Mouse (Mus musculus): ENCODE results near the gene Foxp4. TPM values are rescaled to one million over a fixed set of nuclear protein-coding genes. Genes with fewer than 3 reads are reported as not detected.

Foxp4 gene
- polyA plus RNA-seq (2014; fragmentation: Nextera tagmentation; extraction: Ambion mirVana), result 30.3 and 32.4 TPM in 2 replicates

- peaks cover 42% of the 10 kb centered on the region for H3K4me1 ChIP-seq (replicated peaks; ENCODE audit: control insufficient read depth, insufficient read depth, low read length)
- DNase-seq (ENCODE audit: low spot score) (peak; percentile 95), ATAC-seq (replicated peaks; ENCODE audit: low FRiP score, low TSS enrichment, low read depth) (peak; percentile 86)
- peak within 1 kb of the TSS; percentile 93 for H3K4me2 ChIP-seq (ENCODE audit: low read length)
- WGBS, result under 1% methylated on average over 87 of the region's 91 CpGs
- no peaks in the 10 kb centered on the region for H3K27me3 ChIP-seq (replicated peaks; ENCODE audit: control insufficient read depth, insufficient read depth, low read length)
- H3K36me3 ChIP-seq (ENCODE audit: control insufficient read depth, insufficient read depth, low read length), result 0 out of 2 replicates have a peak, but pooled peaks cover 8% of the 10 kb centered on the region
- peak within 1 kb of the TSS; percentile 96 for H3K27ac ChIP-seq (ENCODE audit: low read depth)
- H3K4me3 ChIP-seq (ENCODE audit: low read depth, low read length), result peak within 1 kb of the TSS; percentile 77
- H3K9ac ChIP-seq (ENCODE audit: low read length), result peak within 1 kb of the TSS; percentile 95
- 0 out of 2 replicates have a peak, but pooled peaks cover 2% of the 10 kb centered on the region for H3K9me3 ChIP-seq (ENCODE audit: control insufficient read depth, low read length)
Observed at GRCm38 (mm10) chr17:47924383-47925339, at the start of gene Foxp4. TSS of gene Foxp4 (minus strand) at chr17:47924645.

- Histone ChIP-seq H3K27ac (ENCODE audit: low read depth) (peak overlapping the region; percentile 90), H3K27me3 (replicated peaks; ENCODE audit: control insufficient read depth, insufficient read depth, low read length) (no peaks in the 10 kb centered on the region), H3K4me1 (replicated peaks; ENCODE audit: control insufficient read depth, insufficient read depth, low read length) (peaks cover 43% of the 10 kb centered on the region), H3K36me3 (ENCODE audit: control insufficient read depth, insufficient read depth, low read length) (no peaks in the 10 kb centered on the region), H3K9me3 (ENCODE audit: control insufficient read depth, low read length) (no peaks in the 10 kb centered on the region), H3K4me2 (ENCODE audit: low read length) (peak overlapping the region; percentile 60), H3K4me3 (ENCODE audit: low read depth, low read length) (peak overlapping the region; percentile 20), H3K9ac (ENCODE audit: low read length) (peak overlapping the region; percentile 38)
- DNase-seq (ENCODE audit: low spot score) (peak; percentile 86), ATAC-seq (replicated peaks; ENCODE audit: low FRiP score, low TSS enrichment, low read depth) (peak; percentile 61)
- 2% methylated on average over 61 of the region's 61 CpGs for WGBS
Observed at GRCm38 (mm10) chr17:47973563-47974472, 49.4 kb upstream of the Foxp4 start.

DNA sequence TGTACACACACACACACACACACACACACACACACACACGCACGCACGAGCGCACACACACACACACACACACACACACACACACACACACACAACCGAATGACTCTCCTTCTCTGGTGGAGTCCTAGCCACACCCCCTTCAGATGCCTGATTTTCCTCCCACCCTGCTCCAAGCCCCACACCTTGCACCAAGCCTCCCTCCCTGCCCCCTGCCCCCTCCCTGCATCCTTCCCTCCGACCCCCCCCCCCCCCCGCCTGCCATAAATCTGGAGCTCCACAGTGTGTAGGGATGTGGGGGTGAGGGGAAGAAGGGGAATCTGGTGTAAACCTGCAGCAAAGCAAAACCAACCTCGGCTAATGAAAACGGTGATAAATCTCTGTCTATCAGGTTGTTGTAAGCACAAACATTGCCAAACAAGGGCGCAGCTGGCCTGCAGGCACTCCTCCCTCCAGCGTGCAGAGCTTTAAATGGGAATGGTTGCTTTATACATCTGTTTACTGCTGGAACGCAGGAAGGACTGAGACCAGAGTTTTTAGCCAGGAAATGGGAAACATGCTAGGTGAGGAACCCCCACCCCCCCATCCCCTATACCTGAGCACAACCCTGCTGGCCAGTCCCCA, 41.5 kb upstream of the Foxp4 start:
- 0 out of 2 replicates have a peak, but pooled peaks cover 6% of the 10 kb centered on the region for H3K9me3 ChIP-seq (ENCODE audit: control insufficient read depth, low read length)
- DNase-seq (ENCODE audit: low spot score) (no peak), ATAC-seq (replicated peaks; ENCODE audit: low FRiP score, low TSS enrichment, low read depth) (peak; percentile 50; the same call in 1 of the 2 replicates)
- no peak overlapping the region for H3K4me3 ChIP-seq (ENCODE audit: low read depth, low read length)
- peaks cover 9% of the 10 kb centered on the region for H3K4me1 ChIP-seq (replicated peaks; ENCODE audit: control insufficient read depth, insufficient read depth, low read length)
- no peak overlapping the region for H3K4me2 ChIP-seq (ENCODE audit: low read length)
- 12% methylated on average over 7 of the region's 12 CpGs for WGBS
- peak overlapping the region; percentile 77 for H3K27ac ChIP-seq (ENCODE audit: low read depth)
- H3K36me3 ChIP-seq (ENCODE audit: control insufficient read depth, insufficient read depth, low read length), result no peaks in the 10 kb centered on the region
- no peaks in the 10 kb centered on the region for H3K27me3 ChIP-seq (replicated peaks; ENCODE audit: control insufficient read depth, insufficient read depth, low read length)
- no peak overlapping the region for H3K9ac ChIP-seq (ENCODE audit: low read length)

DNA sequence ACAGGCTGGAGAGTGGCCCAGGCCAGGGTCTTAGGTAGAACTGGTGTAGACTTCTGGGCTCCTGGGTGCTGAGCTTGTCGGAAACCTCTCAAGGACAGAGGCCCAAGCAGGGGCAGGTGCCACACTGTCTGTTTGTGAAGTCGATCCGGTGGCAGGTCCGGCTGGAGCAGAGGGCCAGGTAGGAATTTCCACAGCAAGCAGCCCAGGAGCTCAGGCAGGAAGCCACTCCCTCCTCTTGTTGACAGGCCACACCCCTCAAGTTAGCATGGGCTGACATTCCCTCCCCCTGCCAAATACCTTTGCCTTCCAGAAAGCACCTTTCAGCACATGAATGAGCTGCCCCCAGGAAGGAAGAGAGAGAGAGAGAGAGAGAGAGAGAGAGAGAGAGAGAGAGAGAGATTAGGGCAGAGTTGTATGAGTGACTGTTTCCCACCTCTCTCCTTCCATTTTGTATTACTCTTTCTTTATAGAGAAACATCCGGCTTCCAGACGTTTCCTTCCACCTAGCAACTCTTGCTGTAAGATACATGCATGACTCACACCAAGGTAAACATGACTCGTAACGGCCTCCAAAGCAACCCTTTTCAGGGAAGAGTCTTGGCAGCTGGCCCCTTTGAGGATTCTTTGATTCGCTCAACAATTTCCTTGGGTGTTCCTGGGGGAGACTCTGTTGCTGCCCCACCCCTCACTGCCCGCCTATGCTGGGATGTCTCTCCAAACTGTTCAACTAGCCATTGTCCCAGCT, 33.8 kb upstream of the Foxp4 start:
- ATAC-seq (replicated peaks; ENCODE audit: low FRiP score, low TSS enrichment, low read depth) (peak; percentile 44; the same call in 1 of the 2 replicates), DNase-seq (ENCODE audit: low spot score) (no peak)
- Histone ChIP-seq H3K27me3 (replicated peaks; ENCODE audit: control insufficient read depth, insufficient read depth, low read length) (no peaks in the 10 kb centered on the region), H3K4me1 (replicated peaks; ENCODE audit: control insufficient read depth, insufficient read depth, low read length) (peaks cover 27% of the 10 kb centered on the region), H3K9me3 (ENCODE audit: control insufficient read depth, low read length) (no peaks in the 10 kb centered on the region), H3K9ac (ENCODE audit: low read length) (no peak overlapping the region), H3K4me3 (ENCODE audit: low read depth, low read length) (no peak overlapping the region), H3K27ac (ENCODE audit: low read depth) (peak overlapping the region; percentile 80), H3K36me3 (ENCODE audit: control insufficient read depth, insufficient read depth, low read length) (no peaks in the 10 kb centered on the region), H3K4me2 (ENCODE audit: low read length) (peak overlapping the region; percentile 18; the same call in 1 of the 2 replicates)
- 22% methylated on average over 10 of the region's 10 CpGs for WGBS

DNA sequence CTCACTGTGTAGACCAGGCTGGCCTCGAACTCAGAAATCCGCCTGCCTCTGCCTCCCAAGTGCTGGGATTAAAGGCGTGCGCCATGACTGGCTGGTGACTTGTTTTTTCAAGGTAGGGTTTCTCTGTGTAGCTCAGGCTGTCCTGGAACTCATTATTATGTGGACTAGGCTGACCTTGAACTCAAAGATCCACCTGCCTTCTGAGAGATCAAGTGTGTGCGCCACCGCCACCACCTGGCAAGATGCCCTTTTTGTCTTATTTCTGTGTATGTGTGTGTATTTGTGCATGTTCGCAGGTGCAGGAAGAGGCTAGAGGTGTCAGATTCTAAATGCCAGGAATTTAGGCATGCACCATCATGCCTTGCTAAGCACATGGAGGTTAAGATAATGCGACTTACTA, 32.0 kb upstream of the Foxp4 start:
- WGBS, result 96% methylated on average over 8 of the region's 8 CpGs
- H3K9ac ChIP-seq (ENCODE audit: low read length), result no peak overlapping the region
- ATAC-seq (replicated peaks; ENCODE audit: low FRiP score, low TSS enrichment, low read depth), result no peak

DNA sequence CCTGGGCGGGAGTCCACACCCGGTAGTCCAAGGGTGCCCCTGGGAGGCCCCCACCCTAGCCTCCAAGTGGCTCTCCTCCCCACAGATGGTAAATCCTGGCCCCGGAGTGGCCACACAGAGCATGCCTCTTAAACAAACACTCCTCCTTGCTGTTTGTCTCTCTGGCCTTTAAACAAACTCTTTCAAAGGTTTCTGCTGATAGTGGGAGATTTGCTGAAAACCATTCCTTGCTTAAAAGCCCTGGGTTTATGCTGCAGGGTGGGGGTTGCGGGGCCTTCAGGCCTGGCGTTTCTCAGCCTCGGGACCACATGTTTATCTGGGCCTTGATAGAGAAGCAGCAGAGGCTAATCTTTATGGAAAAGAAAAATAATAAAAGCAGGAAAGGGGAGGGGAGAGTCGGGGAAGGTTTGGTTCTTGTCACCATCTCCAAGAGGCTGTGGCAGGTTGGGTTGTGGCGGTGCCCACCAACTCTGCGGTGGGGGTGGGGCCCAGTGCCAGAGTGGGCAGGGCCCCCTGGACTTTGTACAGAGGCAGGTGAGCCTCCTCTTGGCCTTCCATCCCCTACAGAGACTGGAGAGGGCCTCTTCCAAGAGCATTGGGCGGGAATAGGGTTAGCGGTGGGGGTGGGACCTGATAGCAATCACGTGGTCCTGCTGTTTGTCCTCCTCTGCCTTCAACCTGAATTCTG, 30.8 kb upstream of the Foxp4 start:
- Histone ChIP-seq H3K4me2 (ENCODE audit: low read length) (peak overlapping the region; percentile 32), H3K36me3 (ENCODE audit: control insufficient read depth, insufficient read depth, low read length) (no peaks in the 10 kb centered on the region), H3K27me3 (replicated peaks; ENCODE audit: control insufficient read depth, insufficient read depth, low read length) (no peaks in the 10 kb centered on the region), H3K9me3 (ENCODE audit: control insufficient read depth, low read length) (no peaks in the 10 kb centered on the region), H3K27ac (ENCODE audit: low read depth) (peak overlapping the region; percentile 83), H3K9ac (ENCODE audit: low read length) (no peak overlapping the region), H3K4me1 (replicated peaks; ENCODE audit: control insufficient read depth, insufficient read depth, low read length) (peaks cover 42% of the 10 kb centered on the region), H3K4me3 (ENCODE audit: low read depth, low read length) (no peak overlapping the region)
- DNase-seq (ENCODE audit: low spot score) (peak; percentile 74), ATAC-seq (replicated peaks; ENCODE audit: low FRiP score, low TSS enrichment, low read depth) (peak; percentile 89)
- WGBS, result 13% methylated on average over 12 of the region's 12 CpGs

More for the DNA sequence above, 32.0 kb upstream of the Foxp4 start:
- Histone ChIP-seq H3K27me3 (replicated peaks; ENCODE audit: control insufficient read depth, insufficient read depth, low read length) (no peaks in the 10 kb centered on the region), H3K9me3 (ENCODE audit: control insufficient read depth, low read length) (no peaks in the 10 kb centered on the region), H3K4me3 (ENCODE audit: low read depth, low read length) (no peak overlapping the region), H3K36me3 (ENCODE audit: control insufficient read depth, insufficient read depth, low read length) (no peaks in the 10 kb centered on the region), H3K27ac (ENCODE audit: low read depth) (no peak overlapping the region), H3K4me1 (replicated peaks; ENCODE audit: control insufficient read depth, insufficient read depth, low read length) (peaks cover 42% of the 10 kb centered on the region), H3K4me2 (ENCODE audit: low read length) (no peak overlapping the region)
- no peak for DNase-seq (ENCODE audit: low spot score)

- Histone ChIP-seq H3K4me2 (ENCODE audit: low read length) (no peak overlapping the region; the same call in 1 of the 2 replicates), H3K4me1 (replicated peaks; ENCODE audit: control insufficient read depth, insufficient read depth, low read length) (peaks cover 40% of the 10 kb centered on the region), H3K4me3 (ENCODE audit: low read depth, low read length) (no peak overlapping the region), H3K27ac (ENCODE audit: low read depth) (peak overlapping the region; percentile 36; the same call in 1 of the 2 replicates), H3K27me3 (replicated peaks; ENCODE audit: control insufficient read depth, insufficient read depth, low read length) (no peaks in the 10 kb centered on the region), H3K9me3 (ENCODE audit: control insufficient read depth, low read length) (no peaks in the 10 kb centered on the region), H3K9ac (ENCODE audit: low read length) (no peak overlapping the region), H3K36me3 (ENCODE audit: control insufficient read depth, insufficient read depth, low read length) (no peaks in the 10 kb centered on the region)
- ATAC-seq (replicated peaks; ENCODE audit: low FRiP score, low TSS enrichment, low read depth) (no peak), DNase-seq (ENCODE audit: low spot score) (no peak)
- 46% methylated on average over 5 of the region's 5 CpGs for WGBS
Observed at GRCm38 (mm10) chr17:47953231-47953630, 28.8 kb upstream of the Foxp4 start.
